In genomic region chr1:43445170-43446088, GRCm38 (mm10) we compare ENCODE assay signal across 8 mouse cellular contexts. TPM values are rescaled to one million over a fixed set of nuclear protein-coding genes. Genes with fewer than 3 reads are reported as not detected.
DNase-seq lines count a peak whose midpoint lies in the region; ATAC-seq and TF ChIP-seq lines count a peak whose summit lies in the region.

No protein-coding gene starts in this region.

- H3K27me3 ChIP-seq in forebrain, embryonic 11.5 days (ENCODE audit: control insufficient read depth, insufficient read depth, low read length), result peaks cover 2% of the 10 kb centered on the region; the same call in 1 of the 2 replicates
- H3K27me3 ChIP-seq in heart, embryonic 16.5 days (ENCODE audit: control insufficient read depth, insufficient read depth, low read length), result no peaks in the 10 kb centered on the region
- H3K27me3 ChIP-seq in liver, postnatal 0 days (ENCODE audit: insufficient read depth, low read length), result no peaks in the 10 kb centered on the region
- no peaks in the 10 kb centered on the region for H3K27me3 ChIP-seq in neural tube, embryonic 15.5 days (replicated peaks)

- peak; percentile 69 to 72 for DNase-seq in CD8-positive naive resting alpha-beta T cell, adult 2 months (ENCODE audit: low read depth in 2 of 2, low spot score in 2 of 2)
- peak; percentile 90 for DNase-seq in brain, embryonic 14.5 days (ENCODE audit: low read depth)
- DNase-seq in forebrain, embryonic 11.5 days (ENCODE audit: low spot score), result peak; percentile 92
- peak; percentile 92 for DNase-seq in kidney, postnatal 14 days
- peak; percentile 80 for DNase-seq in liver, postnatal 0 days
- peak; percentile 77 for DNase-seq in testis, postnatal 14 days (ENCODE audit: low spot score)

- no peaks in the 10 kb centered on the region for H3K36me3 ChIP-seq in forebrain, embryonic 11.5 days (ENCODE audit: control insufficient read depth, insufficient read depth, low read length)
- no peaks in the 10 kb centered on the region for H3K36me3 ChIP-seq in heart, embryonic 16.5 days (ENCODE audit: control insufficient read depth, insufficient read depth)
- H3K36me3 ChIP-seq in liver, postnatal 0 days (replicated peaks; ENCODE audit: insufficient read depth, low read length), result no peaks in the 10 kb centered on the region
- no peaks in the 10 kb centered on the region for H3K36me3 ChIP-seq in neural tube, embryonic 15.5 days

- no peaks in the 10 kb centered on the region for H3K9me3 ChIP-seq in forebrain, embryonic 11.5 days (ENCODE audit: control insufficient read depth, low read length)
- H3K9me3 ChIP-seq in heart, embryonic 16.5 days (replicated peaks; ENCODE audit: control insufficient read depth, low read length), result no peaks in the 10 kb centered on the region
- no peaks in the 10 kb centered on the region for H3K9me3 ChIP-seq in liver, postnatal 0 days (ENCODE audit: low read length)
- no peaks in the 10 kb centered on the region for H3K9me3 ChIP-seq in neural tube, embryonic 15.5 days (replicated peaks)

- peak overlapping the region; percentile 93 for H3K4me2 ChIP-seq in forebrain, embryonic 11.5 days (ENCODE audit: low read depth, low read length, severe bottlenecking)
- peak overlapping the region; percentile 94 for H3K4me2 ChIP-seq in heart, embryonic 16.5 days (ENCODE audit: low read depth, low read length)
- peak overlapping the region; percentile 99 for H3K4me2 ChIP-seq in liver, postnatal 0 days (ENCODE audit: low read depth, low read length)
- H3K4me2 ChIP-seq in neural tube, embryonic 15.5 days, result peak overlapping the region; percentile 89

- H3K27ac ChIP-seq in forebrain, embryonic 11.5 days (ENCODE audit: low read depth, low read length), result peak overlapping the region; percentile 84
- H3K27ac ChIP-seq in heart, embryonic 16.5 days (ENCODE audit: low read length), result peak overlapping the region; percentile 94
- H3K27ac ChIP-seq in liver, postnatal 0 days (ENCODE audit: low read depth), result peak overlapping the region; percentile 85
- H3K27ac ChIP-seq in neural tube, embryonic 15.5 days (replicated peaks), result peak overlapping the region; percentile 90

- no peak for TF ChIP-seq EP300 in liver, postnatal 0 days (IDR thresholded peaks at IDR 0.05; ENCODE audit: low read depth)

- ATAC-seq in forebrain, embryonic 11.5 days (replicated peaks; ENCODE audit: low FRiP score), result peak; percentile 96
- ATAC-seq in heart, embryonic 16.5 days (replicated peaks; ENCODE audit: extremely low read depth, insufficient read depth, low FRiP score), result peak; percentile 93
- peak; percentile 88 for ATAC-seq in liver, postnatal 0 days
- peak; percentile 94 for ATAC-seq in neural tube, embryonic 15.5 days (ENCODE audit: low FRiP score)

- peak overlapping the region; percentile 91 for H3K4me3 ChIP-seq in forebrain, embryonic 11.5 days (ENCODE audit: low read depth, low read length)
- peak overlapping the region; percentile 98 for H3K4me3 ChIP-seq in heart, embryonic 16.5 days (ENCODE audit: low read length)
- peak overlapping the region; percentile 96 for H3K4me3 ChIP-seq in liver, postnatal 0 days (ENCODE audit: low read depth, low read length)
- H3K4me3 ChIP-seq in neural tube, embryonic 15.5 days (replicated peaks), result peak overlapping the region; percentile 98

- peak; percentile 91 for TF ChIP-seq POLR2A in brain, embryonic 14.5 days (IDR thresholded peaks at IDR 0.05; ENCODE audit: borderline replicate concordance, extremely low read depth, insufficient read depth, insufficient read length, poor library complexity, severe bottlenecking)

- peaks cover 2% of the 10 kb centered on the region; the same call in 1 of the 2 replicates for H3K4me1 ChIP-seq in forebrain, embryonic 11.5 days (replicated peaks; ENCODE audit: control insufficient read depth, insufficient read depth, low read length)
- peaks cover 30% of the 10 kb centered on the region for H3K4me1 ChIP-seq in heart, embryonic 16.5 days (ENCODE audit: control insufficient read depth, insufficient read depth, low read length)
- H3K4me1 ChIP-seq in liver, postnatal 0 days (ENCODE audit: insufficient read depth), result peaks cover 25% of the 10 kb centered on the region
- H3K4me1 ChIP-seq in neural tube, embryonic 15.5 days, result peaks cover 32% of the 10 kb centered on the region

- TF ChIP-seq CTCF in brain, embryonic 14.5 days (IDR thresholded peaks at IDR 0.05; ENCODE audit: borderline replicate concordance, extremely low read depth, insufficient read depth, insufficient read length), result peak; percentile 22; the same call in 1 of the 2 replicates
- TF ChIP-seq CTCF in liver, postnatal 0 days (IDR thresholded peaks at IDR 0.05; ENCODE audit: low read depth), result peak; percentile 18; the same call in 1 of the 2 replicates

- WGBS in forebrain, embryonic 11.5 days, result under 1% methylated on average over 37 of the region's 86 CpGs
- under 1% methylated on average over 74 of the region's 86 CpGs for WGBS in heart, embryonic 16.5 days
- WGBS in liver, postnatal 0 days (ENCODE audit: insufficient replicate concordance), result under 1% methylated on average over 62 of the region's 86 CpGs
- under 1% methylated on average over 64 of the region's 86 CpGs for WGBS in neural tube, embryonic 15.5 days

- peak overlapping the region; percentile 94 for H3K9ac ChIP-seq in forebrain, embryonic 11.5 days (ENCODE audit: low read length)
- H3K9ac ChIP-seq in heart, embryonic 16.5 days (ENCODE audit: low read length), result peak overlapping the region; percentile 98
- H3K9ac ChIP-seq in liver, postnatal 0 days (replicated peaks), result peak overlapping the region; percentile 82
- H3K9ac ChIP-seq in neural tube, embryonic 15.5 days (replicated peaks), result peak overlapping the region; percentile 94

RNA-seq across cellular contexts. Expression of gene Nck2, which starts 1.1 kb away (rescaled TPM):
- polyA plus RNA-seq in brain, embryonic 14.5 days (2012; rRNA removed), result 47.7 and 48.7 TPM in 2 replicates
- polyA plus RNA-seq in forebrain, embryonic 11.5 days (2014; fragmentation: Nextera tagmentation; extraction: Ambion mirVana), result 37.8 and 38.6 TPM in 2 replicates
- 27.6 and 31.2 TPM in 2 replicates for polyA plus RNA-seq in heart, embryonic 16.5 days (2015; fragmentation: Nextera tagmentation; extraction: Ambion mirVana)
- 5.4 and 6.0 TPM in 2 replicates for polyA plus RNA-seq in liver, postnatal 0 days (2015; fragmentation: Nextera tagmentation; extraction: Ambion mirVana)
- polyA plus RNA-seq in neural tube, embryonic 15.5 days (2015; fragmentation: Nextera tagmentation; extraction: Ambion mirVana), result 31.0 and 36.6 TPM in 2 replicates

Comparison
In these comparisons a context has a peak if more than half of its experiments do, and no peak if none do; other contexts are left out.
1. Peak in every context shown above with its lines: DNase-seq, ATAC-seq, H3K4me3 ChIP-seq and H3K27ac ChIP-seq.